Mouse (Mus musculus) liver, embryonic 14.5 days (tissue): ENCODE data around the gene Actl11. TPM values are rescaled to one million over a fixed set of nuclear protein-coding genes. Genes with fewer than 3 reads are reported as not detected.

Experiments used
- ATAC-seq: fragments of 200-750 bp; cut with Nextera tagmentation; 2 replicates; pipeline ENCODE4 v1.8.0; 2017; ENCODE audit warnings: moderate number of reproducible peaks, mild to moderate bottlenecking, moderate library complexity; ENCODE audit not compliant: insufficient read depth
- DNase-seq, 3 experiments: peaks; one replicate each; pipeline ENCODE4 v3.0.0-alpha.2; 2012 to 2013; ENCODE audit warnings: low read depth in 3 of 3, low spot score in 3 of 3
- H3K27ac ChIP-seq: fragments of 300-500 bp; sonication (generic); 2 replicates; pipeline ENCODE4 v1.5.1; 2014; ENCODE audit warnings: moderate library complexity, mild to moderate bottlenecking, control low read depth, inconsistent platforms
- H3K27me3 ChIP-seq: fragments of 300-500 bp; sonication (generic); 2 replicates; pipeline ENCODE4 v1.6.1; 2014; ENCODE audit warnings: mild to moderate bottlenecking, low read length, moderate library complexity; ENCODE audit not compliant: control insufficient read depth, insufficient read depth
- H3K36me3 ChIP-seq: fragments of 300-500 bp; sonication (generic); replicated peaks from 2 replicates; pipeline ENCODE4 v1.6.1; 2014; ENCODE audit warnings: low read depth; ENCODE audit not compliant: control insufficient read depth, insufficient read depth
- H3K4me1 ChIP-seq, 2 experiments: fragments of 200-500 bp in 1 of 2; fragments of 300-500 bp in 1 of 2; sonication (generic) in 1 of 2; replicated peaks; 2 replicates each; pipeline ENCODE4 v1.6.1; 2012 to 2014; ENCODE audit warnings: antibody characterized with exemption in 1 of 2, inconsistent platforms in 1 of 2, low read length in 1 of 2; ENCODE audit not compliant: control insufficient read depth in 2 of 2, insufficient read depth in 2 of 2
- H3K4me2 ChIP-seq: fragments of 300-500 bp; sonication (generic); 2 replicates; pipeline ENCODE4 v1.6.1; 2014; ENCODE audit warnings: low read depth, mild to moderate bottlenecking, control low read depth, moderate library complexity
- H3K4me3 ChIP-seq, 2 experiments: fragments of 200-500 bp in 1 of 2; fragments of 300-500 bp in 1 of 2; sonication (generic) in 1 of 2; 2 replicates each; pipeline ENCODE4 v1.5.1; 2012 to 2014; ENCODE audit warnings: low read depth in 2 of 2, low read length in 2 of 2, mild to moderate bottlenecking in 2 of 2, control low read depth in 1 of 2, inconsistent platforms in 1 of 2, moderate library complexity in 1 of 2; ENCODE audit not compliant: insufficient read depth in 1 of 2
- H3K9ac ChIP-seq: fragments of 300-500 bp; sonication (generic); replicated peaks from 2 replicates; pipeline ENCODE4 v1.6.1; 2014; ENCODE audit warnings: mild to moderate bottlenecking, control low read depth, moderate library complexity
- H3K9me3 ChIP-seq: fragments of 300-500 bp; sonication (generic); 2 replicates; pipeline ENCODE4 v1.6.1; 2016; ENCODE audit warnings: low read length, mixed read lengths; ENCODE audit not compliant: control insufficient read depth
- CTCF ChIP-seq: IDR thresholded peaks from 2 replicates; pipeline ENCODE4 v1.5.1; 2016; ENCODE audit warnings: antibody characterized with exemption, low read depth, control low read depth
- EP300 ChIP-seq: IDR thresholded peaks from 2 replicates; pipeline ENCODE4 v1.6.1; 2016; ENCODE audit warnings: antibody characterized with exemption, low read depth
- WGBS: fragments of 180-500 bp; shearing (Covaris S2); extraction: QIAGEN DNeasy Blood & Tissue Kit; methylation state at CpG from one replicate; pipeline ENCODE4 v1.1.7; 2014; ENCODE audit not compliant: insufficient replicate concordance; 5-methylcytosine and 5-hydroxymethylcytosine counted together
- polyA plus RNA-seq, 2 experiments: library from polyadenylated mRNA; depleted of rRNA in 1 of 2; stranded (reverse) in 1 of 2; unstranded in 1 of 2; fragments of >200 nt; fragmentation: Nextera tagmentation in 1 of 2; extraction: Ambion mirVana in 1 of 2; gene quantifications; 2 replicates each; pipeline versions ENCODE4 v1.2.1 to v1.2.3; 2012 to 2014

The Actl11 gene
- polyA plus RNA-seq, 2 experiments = not detected

DNA sequence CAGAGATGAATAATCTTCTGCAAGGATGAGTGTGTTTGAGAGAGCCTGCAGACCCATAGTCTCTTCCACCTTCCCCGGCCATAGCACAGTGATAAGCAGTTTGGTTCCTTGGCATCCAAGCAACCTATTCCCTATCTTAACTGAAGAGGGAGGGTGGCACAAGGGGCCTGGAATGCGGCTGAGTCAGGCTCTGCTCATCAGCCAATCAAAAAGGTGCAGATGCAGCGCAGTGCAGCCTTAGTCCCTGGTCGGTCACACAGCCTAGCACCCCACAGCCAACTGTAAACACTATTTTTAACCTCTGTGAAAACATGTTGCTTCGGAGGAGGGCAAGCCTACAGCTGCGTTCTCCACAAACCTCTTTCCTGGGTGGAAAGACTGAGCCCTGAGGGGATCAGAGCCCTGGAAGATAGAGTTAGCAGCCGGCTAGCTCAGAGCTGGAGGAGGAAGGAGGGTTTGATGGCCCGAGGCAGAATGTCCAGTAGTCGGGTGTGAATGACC is 1.3 kb upstream of the Actl11 start:
- DNase-seq (no peak), ATAC-seq (no peak)
- H3K36me3 ChIP-seq = no peaks in the 10 kb centered on the region
- no peak overlapping the region for H3K4me3 ChIP-seq
- no peak overlapping the region for H3K4me2 ChIP-seq
- peaks cover 0 to 7% of the 10 kb centered on the region in 2 experiments; a peak in 1 of 4 replicates for H3K4me1 ChIP-seq
- no peak overlapping the region for H3K27ac ChIP-seq
- 36% methylated on average over 9 of the region's 9 CpGs for WGBS
- TF ChIP-seq EP300 (no peak), CTCF (no peak)
- H3K27me3 ChIP-seq = no peaks in the 10 kb centered on the region; the same call in 1 of the 2 replicates
- no peaks in the 10 kb centered on the region for H3K9me3 ChIP-seq
- no peak overlapping the region for H3K9ac ChIP-seq

GRCm38 (mm10) chr9:107927749-107928148 is 520 bp upstream of the Actl11 start:
- Histone ChIP-seq H3K27me3 (no peaks in the 10 kb centered on the region; the same call in 1 of the 2 replicates), H3K4me2 (no peak overlapping the region), H3K27ac (no peak overlapping the region), H3K9me3 (no peaks in the 10 kb centered on the region), H3K4me1 (peaks cover 0 to 7% of the 10 kb centered on the region in 2 experiments; a peak in 1 of 4 replicates), H3K36me3 (no peaks in the 10 kb centered on the region), H3K4me3 (no peak overlapping the region), H3K9ac (no peak overlapping the region)
- DNase-seq (no peak), ATAC-seq (no peak)
- TF ChIP-seq CTCF (no peak), EP300 (no peak)
- WGBS = 78% methylated on average over 5 of the region's 5 CpGs

- no peak for ATAC-seq
- Histone ChIP-seq H3K27ac (no peak overlapping the region), H3K27me3 (peaks cover 33% of the 10 kb centered on the region), H3K36me3 (no peaks in the 10 kb centered on the region), H3K4me3 (no peak overlapping the region), H3K9ac (no peak overlapping the region), H3K9me3 (no peaks in the 10 kb centered on the region), H3K4me2 (no peak overlapping the region), H3K4me1 (0 out of 4 replicates have a peak, but pooled peaks cover 0 to 2% of the 10 kb centered on the region in 2 experiments)
- TF ChIP-seq EP300 (no peak), CTCF (no peak)
- 56% methylated on average over 4 of the region's 4 CpGs for WGBS
- no peak for DNase-seq
Measured at GRCm38 (mm10) chr9:107932221-107932620, 4.0 kb downstream of the Actl11 start.

GRCm38 (mm10) chr9:107934146-107934545 is 5.9 kb downstream of the Actl11 start:
- H3K4me3 ChIP-seq = no peak overlapping the region
- 67% methylated on average over 11 of the region's 11 CpGs for WGBS
- H3K9ac ChIP-seq = no peak overlapping the region

DNA sequence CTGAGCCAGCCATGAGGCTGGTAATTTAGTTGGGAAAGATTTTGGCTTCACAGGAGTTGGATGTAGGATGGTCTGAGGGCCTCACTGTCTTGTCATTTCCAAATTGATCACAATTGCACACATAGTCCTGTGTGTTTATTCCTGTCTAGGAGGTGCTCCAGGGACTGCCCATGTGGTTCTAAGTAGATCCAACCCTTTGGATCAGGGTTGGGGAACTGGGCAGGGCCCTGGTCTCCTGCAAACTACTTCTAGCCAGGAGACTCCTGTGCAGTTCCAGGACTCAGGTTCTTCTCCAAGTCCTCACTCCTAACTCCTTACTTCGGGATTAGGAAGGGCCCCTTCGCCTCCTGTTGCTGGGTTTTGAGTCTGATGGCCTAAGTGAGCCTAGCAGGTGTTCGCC is 7.1 kb downstream of the Actl11 start, which contains the start of gene Camkv:
Gene Camkv (plus strand): TSS at position 301 of the 400 bp plus-strand sequence.
- peak within 1 kb of the TSS; percentile 38 for H3K4me2 ChIP-seq
- no peak within 1 kb of the TSS for H3K27ac ChIP-seq
- peak within 1 kb of the TSS; percentile 9 to 12; a peak in 2 of 4 replicates for H3K4me3 ChIP-seq
- ATAC-seq (no peak), DNase-seq (no peak)
- H3K36me3 ChIP-seq = no peaks in the 10 kb centered on the region
- TF ChIP-seq CTCF (no peak), EP300 (no peak)
- H3K9ac ChIP-seq = no peak within 1 kb of the TSS
- H3K27me3 ChIP-seq = peaks cover 41% of the 10 kb centered on the region
- 43% methylated on average over 3 of the region's 3 CpGs for WGBS
- no peaks in the 10 kb centered on the region for H3K9me3 ChIP-seq
- no peaks in the 10 kb centered on the region for H3K4me1 ChIP-seq

More at GRCm38 (mm10) chr9:107934146-107934545, 5.9 kb downstream of the Actl11 start:
- H3K36me3 ChIP-seq = no peaks in the 10 kb centered on the region
- no peak overlapping the region for H3K27ac ChIP-seq
- ATAC-seq (no peak), DNase-seq (no peak)
- no peaks in the 10 kb centered on the region for H3K4me1 ChIP-seq
- no peaks in the 10 kb centered on the region for H3K9me3 ChIP-seq
- H3K4me2 ChIP-seq = no peak overlapping the region
- peaks cover 41% of the 10 kb centered on the region for H3K27me3 ChIP-seq
- no peak for TF ChIP-seq EP300
- TF ChIP-seq CTCF = no peak
